Mouse (Mus musculus) kidney, postnatal 25 days (tissue): Measurements from ENCODE around the gene Rnf152.
A peak's percentile ranks its signal among the peaks of the same experiment; 100 is the strongest.

Source experiments
- DNase-seq, 2 experiments: peaks; one replicate each; pipeline ENCODE4 v3.0.0; 2021; ENCODE audit warnings: mixed read lengths in 2 of 2

Gene Rnf152

GRCm38 (mm10) chr1:105356291-105357011 is at the start of gene Rnf152:
Gene Rnf152, minus strand, starts transcription at chr1:105356710.
- peak; percentile 76 to 89 for DNase-seq

- DNase-seq, result no peak
Measured at GRCm38 (mm10) chr1:105402853-105403252, 46.3 kb upstream of the Rnf152 start.

GRCm38 (mm10) chr1:105384141-105384937 is 27.8 kb upstream of the Rnf152 start:
- peak; percentile 36 to 50 for DNase-seq

GRCm38 (mm10) chr1:105377546-105377945 is 21.0 kb upstream of the Rnf152 start:
- no peak for DNase-seq

GRCm38 (mm10) chr1:105374618-105375017 is 18.1 kb upstream of the Rnf152 start:
- DNase-seq, result no peak

GRCm38 (mm10) chr1:105362701-105363100 is 6.2 kb upstream of the Rnf152 start:
- DNase-seq, result no peak

GRCm38 (mm10) chr1:105358896-105359295 is 2.4 kb upstream of the Rnf152 start:
- DNase-seq, result peak in 1 of 2 experiments; percentile 63

- DNase-seq, result peak; percentile 37 to 75
Measured at GRCm38 (mm10) chr1:105355910-105356290, 610 bp downstream of the Rnf152 start.

- peak; percentile 31 to 61 for DNase-seq
Measured at GRCm38 (mm10) chr1:105354901-105355891, 1.3 kb downstream of the Rnf152 start.

- no peak for DNase-seq
Measured at GRCm38 (mm10) chr1:105351806-105352205, 4.7 kb downstream of the Rnf152 start.

GRCm38 (mm10) chr1:105342305-105342704 is 14.2 kb downstream of the Rnf152 start:
- DNase-seq, result no peak

- DNase-seq, result no peak
Measured at GRCm38 (mm10) chr1:105340943-105341342, 15.6 kb downstream of the Rnf152 start.

GRCm38 (mm10) chr1:105337397-105337796 is 19.1 kb downstream of the Rnf152 start:
- DNase-seq, result no peak

GRCm38 (mm10) chr1:105336096-105336495 is 20.4 kb downstream of the Rnf152 start:
- peak; percentile 68 to 85 for DNase-seq

- DNase-seq, result peak; percentile 44 to 64
Measured at GRCm38 (mm10) chr1:105332087-105332731, 24.3 kb downstream of the Rnf152 start.

- no peak for DNase-seq
Measured at GRCm38 (mm10) chr1:105331605-105332004, 24.9 kb downstream of the Rnf152 start.

GRCm38 (mm10) chr1:105330581-105331320 is 25.8 kb downstream of the Rnf152 start:
- no peak for DNase-seq

GRCm38 (mm10) chr1:105327789-105328188 is 28.7 kb downstream of the Rnf152 start:
- DNase-seq, result no peak

GRCm38 (mm10) chr1:105324636-105325035 is 31.9 kb downstream of the Rnf152 start:
- DNase-seq, result no peak

GRCm38 (mm10) chr1:105314010-105314800 is 42.3 kb downstream of the Rnf152 start:
- DNase-seq, result no peak

GRCm38 (mm10) chr1:105312601-105312901 is 44.0 kb downstream of the Rnf152 start:
- no peak for DNase-seq
